Mouse (Mus musculus) heart, postnatal 0 days (tissue): ENCODE results near the gene Pnpo. TPM values are rescaled to one million over a fixed set of nuclear protein-coding genes. Genes with fewer than 3 reads are reported as not detected.
A peak's percentile ranks its signal among the peaks of the same experiment; 100 is the strongest.

Source experiments
- ATAC-seq: fragments of 200-750 bp; cut with Nextera tagmentation; 2 replicates; pipeline ENCODE4 v1.8.0; 2017; ENCODE audit warnings: low read depth, moderate number of reproducible peaks, moderate library complexity; ENCODE audit not compliant: insufficient read depth
- DNase-seq: peaks from one replicate; pipeline ENCODE4 v3.0.0-alpha.2; 2016; ENCODE audit warnings: low spot score
- H3K27ac ChIP-seq: fragments of 300-500 bp; sonication (generic); 2 replicates; pipeline ENCODE4 v1.5.1; 2014; ENCODE audit warnings: low read depth, mild to moderate bottlenecking
- H3K27me3 ChIP-seq: fragments of 300-500 bp; sonication (generic); 2 replicates; pipeline ENCODE4 v1.6.1; 2014; ENCODE audit warnings: low read length, mixed read lengths; ENCODE audit not compliant: control insufficient read depth, insufficient read depth
- H3K36me3 ChIP-seq: fragments of 300-500 bp; sonication (generic); replicated peaks from 2 replicates; pipeline ENCODE4 v1.6.1; 2014; ENCODE audit warnings: low read length, mixed read lengths; ENCODE audit not compliant: control insufficient read depth, insufficient read depth
- H3K4me1 ChIP-seq: fragments of 300-500 bp; sonication (generic); 2 replicates; pipeline ENCODE4 v1.6.1; 2014; ENCODE audit warnings: antibody characterized with exemption; ENCODE audit not compliant: control insufficient read depth, insufficient read depth
- H3K4me2 ChIP-seq: fragments of 300-500 bp; sonication (generic); 2 replicates; pipeline ENCODE4 v1.6.1; 2014; ENCODE audit warnings: low read depth, mild to moderate bottlenecking, low read length, moderate library complexity
- H3K4me3 ChIP-seq: fragments of 300-500 bp; sonication (generic); 2 replicates; pipeline ENCODE4 v1.5.1; 2014; ENCODE audit warnings: low read depth, low read length
- H3K9ac ChIP-seq: fragments of 300-500 bp; sonication (generic); replicated peaks from 2 replicates; pipeline ENCODE4 v1.6.1; 2014; ENCODE audit warnings: low read depth, low read length, mixed read lengths
- H3K9me3 ChIP-seq: fragments of 300-500 bp; sonication (generic); replicated peaks from 2 replicates; pipeline ENCODE4 v1.6.1; 2016; ENCODE audit warnings: low read length; ENCODE audit not compliant: control insufficient read depth
- CTCF ChIP-seq: IDR thresholded peaks from 2 replicates; pipeline ENCODE4 v1.5.1; 2016; ENCODE audit warnings: antibody characterized with exemption, control low read depth, low read depth
- EP300 ChIP-seq: IDR thresholded peaks from 2 replicates; pipeline ENCODE4 v1.6.1; 2016; ENCODE audit warnings: antibody characterized with exemption, low read depth
- WGBS: fragments of 180-500 bp; shearing (Covaris S2); extraction: QIAGEN DNeasy Blood & Tissue Kit; methylation state at CpG from one replicate; pipeline ENCODE4 v1.1.7; 2014; 5-methylcytosine and 5-hydroxymethylcytosine counted together
- polyA plus RNA-seq: library from polyadenylated mRNA; unstranded; fragments of >200 nt; fragmentation: Nextera tagmentation; extraction: Ambion mirVana; gene quantifications from 2 replicates; pipeline ENCODE4 v1.2.1, GENCODE M21; 2015
- total RNA-seq: library from RNA; depleted of rRNA; stranded (reverse); fragments of >200 nt; gene quantifications from 2 replicates; pipeline ENCODE4 v1.2.3, GENCODE M21; 2014; ENCODE audit warnings: low replicate concordance

Gene Pnpo
- total and polyA plus RNA-seq, 2 experiments from 2014 or later: 20.9 to 28.1 TPM

DNA sequence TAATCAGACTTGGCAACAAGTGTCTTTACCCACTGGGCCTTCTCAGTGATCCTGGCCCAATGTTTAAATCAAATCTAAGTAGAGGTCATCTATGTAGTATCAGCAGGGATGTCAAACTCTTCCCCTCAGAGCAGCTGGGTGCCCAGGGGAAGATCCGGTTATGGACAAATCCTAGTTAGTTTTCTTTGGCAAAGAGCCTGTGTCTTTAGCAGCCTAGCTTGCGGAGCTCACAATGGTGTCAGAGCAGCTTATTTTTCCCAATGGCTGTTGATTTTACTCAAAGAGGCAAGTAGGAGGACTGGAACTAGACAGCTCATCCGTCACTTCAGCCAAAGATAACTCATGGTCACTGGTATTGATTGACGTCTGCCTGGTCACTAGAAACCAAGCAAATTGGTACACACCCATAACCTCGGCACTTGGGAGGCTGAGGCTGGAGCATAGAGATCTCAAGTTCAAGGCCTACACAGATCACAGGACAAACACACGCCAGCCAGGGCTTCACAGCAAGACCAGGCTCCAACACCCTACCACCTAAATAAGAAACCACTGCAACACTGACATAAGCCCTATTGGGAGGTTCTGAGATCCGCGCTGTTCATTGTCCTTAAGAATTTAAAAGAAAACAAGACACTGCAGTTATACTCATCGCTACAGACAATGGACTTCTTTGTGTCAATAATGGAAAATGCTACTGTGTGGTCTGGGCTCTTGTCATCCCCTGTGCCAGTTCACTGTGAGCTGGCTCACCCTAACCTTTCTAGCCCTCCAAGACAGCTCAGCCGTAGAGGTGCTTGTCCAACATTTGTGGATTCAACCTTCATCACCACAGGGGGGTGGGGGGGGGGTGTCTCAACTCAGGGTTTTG, 32.0 kb upstream of the Pnpo start:
- no peaks in the 10 kb centered on the region for H3K27me3 ChIP-seq
- H3K9me3 ChIP-seq: no peaks in the 10 kb centered on the region
- WGBS: 59% methylated on average over 10 of the region's 10 CpGs
- H3K4me3 ChIP-seq: peak overlapping the region; percentile 65
- H3K4me2 ChIP-seq: peak overlapping the region; percentile 81
- ATAC-seq (no peak), DNase-seq (no peak)
- H3K36me3 ChIP-seq: no peaks in the 10 kb centered on the region
- peak overlapping the region; percentile 81 for H3K9ac ChIP-seq
- H3K4me1 ChIP-seq: peaks cover 43% of the 10 kb centered on the region
- TF ChIP-seq EP300: no peak
- no peak for TF ChIP-seq CTCF
- peak overlapping the region; percentile 94 for H3K27ac ChIP-seq

DNA sequence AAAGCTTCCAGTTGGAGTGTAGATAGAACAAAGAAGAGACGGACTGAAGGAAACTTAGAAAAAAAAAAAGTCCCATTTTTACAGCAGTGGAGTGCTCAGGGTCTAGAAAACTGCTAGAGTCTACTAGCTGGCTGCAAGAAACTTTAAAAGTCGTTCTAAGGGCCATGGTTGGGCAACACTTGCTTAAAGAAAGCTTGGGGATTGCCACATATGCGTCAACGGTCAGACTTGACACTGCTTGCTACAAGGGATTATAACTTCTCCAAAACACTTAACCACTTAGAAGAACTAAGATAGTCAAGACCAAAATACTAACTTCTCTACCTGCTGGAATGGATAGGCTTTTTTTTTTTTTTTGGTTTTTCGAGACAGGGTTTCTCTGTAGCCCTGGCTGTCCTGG, 31.0 kb upstream of the Pnpo start:
- WGBS: 76% methylated on average over 5 of the region's 5 CpGs
- ATAC-seq: no peak
- DNase-seq: no peak
- Histone ChIP-seq H3K4me1 (peaks cover 52% of the 10 kb centered on the region), H3K9ac (no peak overlapping the region), H3K36me3 (no peaks in the 10 kb centered on the region), H3K27me3 (no peaks in the 10 kb centered on the region), H3K27ac (0 out of 2 replicates have a peak overlapping the region, but pooled peaks have one; percentile 2), H3K4me3 (no peak overlapping the region), H3K9me3 (no peaks in the 10 kb centered on the region), H3K4me2 (no peak overlapping the region)
- no peak for TF ChIP-seq EP300
- no peak for TF ChIP-seq CTCF

DNA sequence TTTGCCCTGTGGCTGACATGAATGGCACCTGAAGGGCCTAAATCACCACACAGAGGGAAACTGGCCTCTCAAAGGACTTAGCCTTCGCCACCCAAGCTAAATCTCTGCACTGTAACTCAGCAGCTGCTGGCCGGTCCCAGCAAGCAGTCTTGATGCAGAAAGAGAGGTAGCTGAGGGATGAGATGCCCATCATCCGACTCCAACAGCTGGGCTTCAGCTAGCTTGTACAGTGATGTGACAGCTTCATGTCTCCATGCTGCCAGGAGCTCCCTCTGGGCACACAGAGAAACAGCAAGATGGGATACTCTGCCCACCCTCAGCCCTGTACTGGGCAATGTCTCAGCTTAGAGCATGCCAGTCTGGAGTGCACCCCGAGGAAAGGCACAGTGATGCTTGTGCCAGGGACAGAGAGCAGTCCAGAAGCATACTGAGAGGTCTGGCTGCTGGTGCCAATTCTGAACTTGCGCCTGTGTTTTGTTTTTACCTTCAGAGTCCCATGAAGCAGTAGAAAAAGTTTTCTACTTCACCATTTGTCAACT, 29.7 kb upstream of the Pnpo start:
- peaks cover 65% of the 10 kb centered on the region for H3K4me1 ChIP-seq
- no peaks in the 10 kb centered on the region for H3K27me3 ChIP-seq
- H3K27ac ChIP-seq: peak overlapping the region; percentile 76
- H3K4me3 ChIP-seq: no peak overlapping the region
- DNase-seq (no peak), ATAC-seq (no peak)
- no peak overlapping the region for H3K4me2 ChIP-seq
- 74% methylated on average over 5 of the region's 5 CpGs for WGBS
- H3K9me3 ChIP-seq: no peaks in the 10 kb centered on the region
- H3K36me3 ChIP-seq: no peaks in the 10 kb centered on the region
- no peak for TF ChIP-seq CTCF
- no peak for TF ChIP-seq EP300
- no peak overlapping the region for H3K9ac ChIP-seq

DNA sequence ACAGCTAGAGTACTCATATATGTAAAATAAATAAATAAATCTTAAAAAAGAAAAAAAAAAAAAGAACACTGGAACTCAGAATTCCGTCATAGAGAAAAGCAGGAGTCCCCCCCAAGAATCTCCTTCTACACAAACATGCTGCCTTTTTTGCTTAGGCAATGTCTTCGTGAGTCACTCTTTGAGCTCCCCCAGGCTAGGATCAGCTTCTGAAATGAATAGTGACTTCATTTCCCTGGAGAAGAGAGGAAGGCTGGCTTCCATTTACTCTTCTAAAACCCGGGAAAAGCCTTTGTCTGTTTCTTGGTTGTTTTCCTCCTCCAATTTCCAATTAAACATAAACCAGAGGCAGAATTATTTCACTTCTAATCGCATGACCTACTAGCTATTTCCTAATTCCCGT, 29.1 kb upstream of the Pnpo start:
- H3K4me3 ChIP-seq: no peak overlapping the region
- DNase-seq: no peak
- no peak overlapping the region for H3K4me2 ChIP-seq
- WGBS: 59% methylated on average over 5 of the region's 5 CpGs
- H3K27me3 ChIP-seq: no peaks in the 10 kb centered on the region
- ATAC-seq: no peak
- TF ChIP-seq CTCF: no peak
- no peak for TF ChIP-seq EP300
- no peak overlapping the region for H3K9ac ChIP-seq
- H3K27ac ChIP-seq: peak overlapping the region; percentile 76
- peaks cover 71% of the 10 kb centered on the region for H3K4me1 ChIP-seq
- H3K36me3 ChIP-seq: no peaks in the 10 kb centered on the region
- H3K9me3 ChIP-seq: no peaks in the 10 kb centered on the region

DNA sequence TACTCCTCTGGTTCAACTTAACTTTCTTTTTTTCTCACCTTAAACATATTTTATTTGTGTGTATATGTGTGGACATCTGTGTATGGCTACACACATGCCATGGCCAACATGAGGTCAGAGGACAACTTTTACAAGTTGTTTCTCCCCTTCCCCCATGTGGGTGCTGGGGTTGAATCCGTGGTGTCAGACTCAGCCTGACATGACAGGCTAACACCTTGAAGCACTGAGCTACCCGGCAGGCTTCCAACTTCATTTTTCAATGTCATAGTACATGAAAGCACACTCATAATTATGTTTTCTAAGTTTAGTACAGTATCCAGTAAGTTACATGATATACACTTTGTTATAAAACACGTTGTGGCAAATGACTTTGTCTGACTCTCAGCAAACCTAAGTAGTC, 26.6 kb upstream of the Pnpo start:
- H3K27ac ChIP-seq: peak overlapping the region; percentile 99
- no peaks in the 10 kb centered on the region for H3K27me3 ChIP-seq
- no peak overlapping the region for H3K4me2 ChIP-seq
- H3K4me1 ChIP-seq: peaks cover 74% of the 10 kb centered on the region
- no peak overlapping the region for H3K4me3 ChIP-seq
- no peaks in the 10 kb centered on the region for H3K9me3 ChIP-seq
- DNase-seq: no peak
- TF ChIP-seq EP300: no peak
- no peak for TF ChIP-seq CTCF
- no peaks in the 10 kb centered on the region for H3K36me3 ChIP-seq
- peak overlapping the region; percentile 22; the same call in 1 of the 2 replicates for H3K9ac ChIP-seq
- ATAC-seq: no peak
- WGBS: 27% methylated on average over 3 of the region's 3 CpGs
